ENCODE assay signal across 8 mouse cellular contexts in genomic region chr11:97434704-97435454, GRCm38 (mm10). TPM values are rescaled to one million over a fixed set of nuclear protein-coding genes. Genes with fewer than 3 reads are reported as not detected.
A peak's percentile ranks its signal among the peaks of the same experiment; 100 is the strongest.
DNase-seq lines count a peak whose midpoint lies in the region; ATAC-seq lines count a peak whose summit lies in the region.

No protein-coding gene starts in this region.

- peaks cover 47% of the 10 kb centered on the region for H3K4me1 ChIP-seq in intestine, embryonic 14.5 days (replicated peaks; ENCODE audit: control insufficient read depth, insufficient read depth, low read length)
- H3K4me1 ChIP-seq in liver, embryonic 16.5 days (ENCODE audit: control insufficient read depth, low read depth, low read length): peaks cover 73% of the 10 kb centered on the region
- H3K4me1 ChIP-seq in neural tube, embryonic 11.5 days (ENCODE audit: control insufficient read depth, insufficient read depth, low read length): peaks cover 18% of the 10 kb centered on the region

- H3K9me3 ChIP-seq in intestine, embryonic 14.5 days (ENCODE audit: control insufficient read depth, low read length): no peaks in the 10 kb centered on the region
- no peaks in the 10 kb centered on the region for H3K9me3 ChIP-seq in liver, embryonic 16.5 days (replicated peaks; ENCODE audit: control insufficient read depth, low read length)
- no peaks in the 10 kb centered on the region for H3K9me3 ChIP-seq in neural tube, embryonic 11.5 days (ENCODE audit: control insufficient read depth, low read length)

- H3K27ac ChIP-seq in intestine, embryonic 14.5 days (ENCODE audit: low read depth): peak overlapping the region; percentile 90
- peak overlapping the region; percentile 98 for H3K27ac ChIP-seq in liver, embryonic 16.5 days (ENCODE audit: low read length)
- H3K27ac ChIP-seq in neural tube, embryonic 11.5 days (ENCODE audit: low read depth, low read length): peak overlapping the region; percentile 24; the same call in 1 of the 2 replicates

- no peaks in the 10 kb centered on the region for H3K27me3 ChIP-seq in intestine, embryonic 14.5 days (replicated peaks; ENCODE audit: control insufficient read depth, insufficient read depth, low read length)
- H3K27me3 ChIP-seq in liver, embryonic 16.5 days (ENCODE audit: control insufficient read depth, insufficient read depth, low read depth, low read length): no peaks in the 10 kb centered on the region
- H3K27me3 ChIP-seq in neural tube, embryonic 11.5 days (ENCODE audit: control insufficient read depth, insufficient read depth, low read length): peaks cover 6% of the 10 kb centered on the region

- peak; percentile 78 for ATAC-seq in common myeloid progenitor, adult 5-6 weeks (replicated peaks; ENCODE audit: low read depth, poor library complexity, severe bottlenecking)
- peak; percentile 73 for ATAC-seq in intestine, embryonic 14.5 days (replicated peaks; ENCODE audit: low FRiP score, low TSS enrichment, low read depth)
- ATAC-seq in liver, embryonic 16.5 days (ENCODE audit: low read depth): peak; percentile 81
- peak; percentile 55 for ATAC-seq in neural tube, embryonic 11.5 days (ENCODE audit: insufficient read depth, low FRiP score, low TSS enrichment)

- H3K9ac ChIP-seq in intestine, embryonic 14.5 days (ENCODE audit: low read length): peak overlapping the region; percentile 25; the same call in 1 of the 2 replicates
- peak overlapping the region; percentile 83 for H3K9ac ChIP-seq in liver, embryonic 16.5 days (ENCODE audit: low read depth, low read length)
- H3K9ac ChIP-seq in neural tube, embryonic 11.5 days (ENCODE audit: low read length): no peak overlapping the region

- DNase-seq in ovary, adult 18-20 months (ENCODE audit: low spot score): peak; percentile 80
- no peak for DNase-seq in ovary, postnatal 10 days (ENCODE audit: low spot score)
- peak; percentile 81 for DNase-seq in gastrocnemius, postnatal 25 days
- peak; percentile 89 for DNase-seq in intestine, embryonic 14.5 days (ENCODE audit: low spot score)
- DNase-seq in neural tube, embryonic 11.5 days (ENCODE audit: low spot score): peak; percentile 84
- peak; percentile 84 for DNase-seq in thymus, postnatal 14 days

- H3K4me2 ChIP-seq in intestine, embryonic 14.5 days (ENCODE audit: low read length): peak overlapping the region; percentile 54
- H3K4me2 ChIP-seq in liver, embryonic 16.5 days (ENCODE audit: low read depth, low read length): peak overlapping the region; percentile 89
- peak overlapping the region; percentile 38 for H3K4me2 ChIP-seq in neural tube, embryonic 11.5 days (ENCODE audit: low read depth)

- no peaks in the 10 kb centered on the region for H3K36me3 ChIP-seq in intestine, embryonic 14.5 days (ENCODE audit: control insufficient read depth, insufficient read depth, low read length)
- H3K36me3 ChIP-seq in liver, embryonic 16.5 days (ENCODE audit: control insufficient read depth, insufficient read depth): no peaks in the 10 kb centered on the region
- H3K36me3 ChIP-seq in neural tube, embryonic 11.5 days (ENCODE audit: control insufficient read depth, insufficient read depth, low read length): no peaks in the 10 kb centered on the region

- H3K4me3 ChIP-seq in intestine, embryonic 14.5 days (ENCODE audit: low read depth, low read length): peak overlapping the region; percentile 38
- peak overlapping the region; percentile 76 for H3K4me3 ChIP-seq in liver, embryonic 16.5 days (ENCODE audit: low read depth, low read length)
- H3K4me3 ChIP-seq in neural tube, embryonic 11.5 days (ENCODE audit: low read depth, low read length): peak overlapping the region; percentile 22

- WGBS in intestine, embryonic 14.5 days: 3% methylated on average over 15 of the region's 15 CpGs
- WGBS in liver, embryonic 16.5 days (ENCODE audit: insufficient replicate concordance): 1% methylated on average over 15 of the region's 15 CpGs
- 3% methylated on average over 15 of the region's 15 CpGs for WGBS in neural tube, embryonic 11.5 days

RNA-seq across cellular contexts. Expression of gene Arhgap23, which starts 19.5 kb away (rescaled TPM):
- total RNA-seq in common myeloid progenitor, adult 5-6 weeks (2017): 6.2 and 9.6 TPM in 2 replicates
- total RNA-seq in gastrocnemius, postnatal 25 days (2021): 1 to 10 TPM; 6.5 to 7.1 TPM
- 5.0 and 5.1 TPM in 2 replicates for polyA plus RNA-seq in intestine, embryonic 14.5 days (2014; fragmentation: Nextera tagmentation; extraction: Ambion mirVana)
- polyA plus RNA-seq in liver, embryonic 16.5 days (2015; fragmentation: Nextera tagmentation; extraction: Ambion mirVana): 4.8 and 5.4 TPM in 2 replicates
- 4.1 and 5.2 TPM in 2 replicates for polyA plus RNA-seq in neural tube, embryonic 11.5 days (2014; fragmentation: Nextera tagmentation; extraction: Ambion mirVana)

Comparison
In these comparisons a context has a peak if more than half of its experiments do, and no peak if none do; other contexts are left out.
1. H3K27ac ChIP-seq: peak in every context shown above with its lines; median percentile 98 in liver, embryonic 16.5 days; 90 in intestine, embryonic 14.5 days; 24 in neural tube, embryonic 11.5 days.
2. H3K4me2 ChIP-seq: peak in every context shown above with its lines; median percentile 89 in liver, embryonic 16.5 days; 54 in intestine, embryonic 14.5 days; 38 in neural tube, embryonic 11.5 days.
3. H3K4me3 ChIP-seq: peak in every context shown above with its lines; median percentile 76 in liver, embryonic 16.5 days; 38 in intestine, embryonic 14.5 days; 22 in neural tube, embryonic 11.5 days.